Mouse (Mus musculus): Measurements from ENCODE around the gene Mrps36. TPM values are rescaled to one million over a fixed set of nuclear protein-coding genes. Genes with fewer than 3 reads are reported as not detected.
"Not testable (repeated sequence)": the region's sequence is repeated elsewhere in the genome, so short reads cannot be mapped to it uniquely, and the experiment has no call there.

Mrps36 gene
- 116 and 146 TPM in 2 replicates for total RNA-seq (2021)
- long read RNA-seq, transcript Mrps36-202 (4 exons, 571 nt) = minor isoform, 7 of 61 reads
- long read RNA-seq, transcript Mrps36-203 (4 exons, 701 nt) = major isoform, 44 of 61 reads
- long read RNA-seq, partial matches to known transcripts = 2 of 61 reads
- long read RNA-seq, other reads (novel, unspliced or antisense) = 6 of 61 reads

- DNase-seq = peak; percentile 94
Measured at GRCm38 (mm10) chr13:100744036-100744744, at the start of gene Mrps36. Gene Mrps36 (minus strand): TSS chr13:100744659.

GRCm38 (mm10) chr13:100789083-100789482, 44.6 kb upstream of the Mrps36 start:
- no peak for DNase-seq

- DNase-seq = not testable (repeated sequence)
Measured at GRCm38 (mm10) chr13:100788057-100788456, 43.6 kb upstream of the Mrps36 start.

- DNase-seq = no peak
Measured at GRCm38 (mm10) chr13:100787316-100788010, 43.0 kb upstream of the Mrps36 start.

- DNase-seq = peak; percentile 93
Measured at GRCm38 (mm10) chr13:100786414-100786867, 42.0 kb upstream of the Mrps36 start, which contains the start of gene Ccnb1. Gene Ccnb1 (minus strand): TSS chr13:100786570.

GRCm38 (mm10) chr13:100785806-100786413, 41.5 kb upstream of the Mrps36 start:
- no peak for DNase-seq

GRCm38 (mm10) chr13:100777491-100777890, 33.0 kb upstream of the Mrps36 start:
- no peak for DNase-seq

GRCm38 (mm10) chr13:100776710-100777109, 32.3 kb upstream of the Mrps36 start:
- no peak for DNase-seq

- DNase-seq = no peak
Measured at GRCm38 (mm10) chr13:100776056-100776419, 31.6 kb upstream of the Mrps36 start.

GRCm38 (mm10) chr13:100775252-100776055, 31.0 kb upstream of the Mrps36 start, which contains the start of gene Cenph:
Gene Cenph (minus strand): TSS chr13:100775899.
- peak; percentile 87 for DNase-seq

- no peak for DNase-seq
Measured at GRCm38 (mm10) chr13:100774704-100775103, 30.2 kb upstream of the Mrps36 start.

GRCm38 (mm10) chr13:100755329-100755728, 10.9 kb upstream of the Mrps36 start:
- DNase-seq = no peak

GRCm38 (mm10) chr13:100754186-100754585, 9.7 kb upstream of the Mrps36 start:
- no peak for DNase-seq

GRCm38 (mm10) chr13:100753011-100753410, 8.6 kb upstream of the Mrps36 start:
- DNase-seq = no peak

GRCm38 (mm10) chr13:100752529-100752928, 8.1 kb upstream of the Mrps36 start:
- DNase-seq = no peak

GRCm38 (mm10) chr13:100751402-100751801, 6.9 kb upstream of the Mrps36 start:
- no peak for DNase-seq

GRCm38 (mm10) chr13:100750799-100751198, 6.3 kb upstream of the Mrps36 start:
- no peak for DNase-seq

- DNase-seq = no peak
Measured at GRCm38 (mm10) chr13:100748638-100749037, 4.2 kb upstream of the Mrps36 start.

GRCm38 (mm10) chr13:100746090-100746489, 1.6 kb upstream of the Mrps36 start:
- no peak for DNase-seq

- no peak for DNase-seq
Measured at GRCm38 (mm10) chr13:100743346-100744035, 968 bp downstream of the Mrps36 start.

- DNase-seq = no peak
Measured at GRCm38 (mm10) chr13:100742831-100743230, 1.6 kb downstream of the Mrps36 start.
